ENCODE assay signal across 14 mouse cellular contexts in the genomic region with DNA sequence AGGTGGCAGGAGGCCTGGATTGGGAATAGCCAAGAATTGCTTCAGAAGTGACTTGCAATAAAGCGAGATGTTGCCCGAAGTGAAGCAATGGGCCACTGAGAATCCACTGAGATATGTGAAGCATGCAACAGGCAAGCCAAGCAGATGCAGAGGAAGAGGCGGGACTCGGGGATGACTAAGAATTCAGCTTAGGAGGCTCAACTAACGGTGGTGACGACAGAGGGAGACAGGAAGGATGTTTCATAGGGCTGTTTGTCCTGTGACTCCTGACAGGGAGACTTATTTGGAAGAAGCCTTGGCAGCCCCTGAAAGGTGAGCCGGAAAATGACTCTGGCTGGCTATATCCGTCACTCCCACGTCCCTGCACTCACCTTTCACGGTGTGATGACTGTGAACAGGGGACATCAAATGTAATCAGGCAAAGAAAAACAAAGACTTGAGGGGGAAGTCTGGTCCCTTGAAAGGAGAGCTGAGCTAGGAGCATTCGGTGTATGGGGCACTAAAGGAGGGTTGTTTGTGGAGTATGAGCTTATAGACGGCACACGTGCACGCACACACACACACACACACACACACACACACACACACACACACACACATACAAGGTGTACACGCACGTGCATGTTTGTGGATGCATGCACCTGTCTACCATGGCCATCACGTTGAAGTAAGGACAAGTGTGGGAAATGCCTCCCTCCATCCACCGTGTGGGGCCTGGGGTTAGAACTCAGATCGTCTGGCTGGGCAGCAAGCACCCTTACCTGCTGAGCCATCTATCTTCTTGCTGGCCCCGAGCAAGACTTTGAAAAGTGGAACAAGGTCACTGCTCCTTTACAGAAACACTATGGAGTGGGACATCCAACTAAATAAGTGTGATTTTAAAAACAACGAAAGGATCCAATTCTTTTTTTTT. TPM values are rescaled to one million over a fixed set of nuclear protein-coding genes. Genes with fewer than 3 reads are reported as not detected.
DNase-seq lines count a peak whose midpoint lies in the region; ATAC-seq lines count a peak whose summit lies in the region.
"Had no signal": no experiment of that assay in that cellular context is flagged by ENCODE, and none has a peak within 500 bp of the region (broad histone marks: within the 10 kb centered on the region; RNA-seq: fewer than 3 reads in every experiment).

No protein-coding gene starts in this region.

- H3K9ac ChIP-seq in heart, embryonic 11.5 days (ENCODE audit: low read depth, low read length), result no peak overlapping the region
- H3K9ac ChIP-seq: hindbrain, embryonic 12.5 days had no signal

- no peak for ATAC-seq in heart, embryonic 11.5 days (replicated peaks; ENCODE audit: insufficient number of reproducible peaks, low FRiP score, low TSS enrichment)
- peak; percentile 95 for ATAC-seq in megakaryocyte, adult 5-6 weeks (ENCODE audit: poor library complexity, severe bottlenecking)
- no peak for ATAC-seq in erythroid progenitor cell, adult 5-6 weeks (replicated peaks; ENCODE audit: low FRiP score, poor library complexity, severe bottlenecking)
- no peak for ATAC-seq in inflammation-experienced regulatory T-cells, adult 6 months
- ATAC-seq in monocyte, adult 5-6 weeks (replicated peaks; ENCODE audit: insufficient number of reproducible peaks, low FRiP score, low TSS enrichment, poor library complexity, severe bottlenecking), result no peak
- ATAC-seq: forebrain, embryonic 16.5 days had no signal

- no peaks in the 10 kb centered on the region for H3K4me1 ChIP-seq in heart, embryonic 11.5 days (ENCODE audit: control insufficient read depth, insufficient read depth, low read length)
- H3K4me1 ChIP-seq: hindbrain, embryonic 12.5 days had no signal

- H3K36me3 ChIP-seq in heart, embryonic 11.5 days (ENCODE audit: control insufficient read depth, insufficient read depth, low read length), result 0 out of 2 replicates have a peak, but pooled peaks cover 12% of the 10 kb centered on the region

- no peak overlapping the region for H3K27ac ChIP-seq in heart, embryonic 11.5 days (ENCODE audit: low read depth, low read length)
- H3K27ac ChIP-seq: hindbrain, embryonic 12.5 days had no signal

- no peaks in the 10 kb centered on the region for H3K9me3 ChIP-seq in heart, embryonic 11.5 days (replicated peaks; ENCODE audit: control insufficient read depth, low read length)
- H3K9me3 ChIP-seq: G1E; hindbrain, embryonic 12.5 days had no signal

- no peak overlapping the region for H3K4me2 ChIP-seq in heart, embryonic 11.5 days
- H3K4me2 ChIP-seq: hindbrain, embryonic 12.5 days had no signal

- WGBS in heart, embryonic 11.5 days (ENCODE audit: insufficient replicate concordance), result 72% methylated on average over 21 of the region's 21 CpGs

- H3K27me3 ChIP-seq in heart, embryonic 11.5 days (ENCODE audit: control insufficient read depth, insufficient read depth, low read length), result no peaks in the 10 kb centered on the region
- H3K27me3 ChIP-seq: hindbrain, embryonic 12.5 days had no signal

- peak; percentile 13 for DNase-seq in heart, postnatal 4 days
- peak; percentile 41 for DNase-seq in R1 (ENCODE audit: low read depth, low spot score)
- DNase-seq in gonadal fat pad, adult 2 months (ENCODE audit: low read depth), result peak; percentile 71
- DNase-seq: cerebellum, adult 9-10 months had no signal

- H3K4me3 ChIP-seq in heart, embryonic 11.5 days (ENCODE audit: low read depth, low read length), result no peak overlapping the region
- H3K4me3 ChIP-seq: hindbrain, embryonic 12.5 days had no signal

RNA-seq across cellular contexts. Expression of gene Fam83c, which starts 44.6 kb away (rescaled TPM):
- total RNA-seq in heart, postnatal 4 days (2021), result not detected
- 0.06 and 0.15 TPM in 2 replicates for polyA plus RNA-seq in heart, embryonic 11.5 days (2014; fragmentation: Nextera tagmentation; extraction: Ambion mirVana)
- not detected in 2 replicates for polyA plus RNA-seq in gonadal fat pad, adult 2 months (2012; rRNA removed)
- total RNA-seq in megakaryocyte, adult 5-6 weeks (2015), result not detected in 2 replicates
- not detected in 2 replicates for total RNA-seq in megakaryocyte, adult 5-6 weeks (2017)
- total RNA-seq in erythroid progenitor cell, adult 5-6 weeks (2015; ENCODE audit: low replicate concordance), result not detected in 2 replicates
- total RNA-seq in erythroid progenitor cell, adult 5-6 weeks (2017; ENCODE audit: low replicate concordance), result not detected in 2 replicates
- not detected for polyA plus RNA-seq in inflammation-experienced regulatory T-cells, adult 6 months (2017; shearing (Covaris generic))
- total RNA-seq in monocyte, adult 5-6 weeks (2017), result not detected in 3 replicates
- total RNA-seq: left cerebral cortex, postnatal 10 days had no signal
- polyA plus RNA-seq: G1E; spleen, adult 2 months had no signal

RNA-seq across cellular contexts. Expression of gene Uqcc1, which starts 50.9 kb away (rescaled TPM):
- total RNA-seq in heart, postnatal 4 days (2021), result 100 to 1,000 TPM; 149 to 164 TPM
- polyA plus RNA-seq in heart, embryonic 11.5 days (2014; fragmentation: Nextera tagmentation; extraction: Ambion mirVana), result 86.7 and 118 TPM in 2 replicates
- 31.7 and 36.7 TPM in 2 replicates for polyA plus RNA-seq in gonadal fat pad, adult 2 months (2012; rRNA removed)
- total RNA-seq in megakaryocyte, adult 5-6 weeks (2015), result 17.4 and 28.7 TPM in 2 replicates
- 38.4 and 49.2 TPM in 2 replicates for total RNA-seq in megakaryocyte, adult 5-6 weeks (2017)
- 1.7 and 7.6 TPM in 2 replicates for total RNA-seq in erythroid progenitor cell, adult 5-6 weeks (2015; ENCODE audit: low replicate concordance)
- 2.3 and 2.6 TPM in 2 replicates for total RNA-seq in erythroid progenitor cell, adult 5-6 weeks (2017; ENCODE audit: low replicate concordance)
- polyA plus RNA-seq in inflammation-experienced regulatory T-cells, adult 6 months (2017; shearing (Covaris generic)), result 10 to 100 TPM; 34.5 to 47.4 (median 36.3) TPM
- 33.3 to 43.3 TPM (median 37.7 TPM) in 3 replicates for total RNA-seq in monocyte, adult 5-6 weeks (2017)

RNA-seq across cellular contexts. Expression of gene Eif6, which starts 52.5 kb away (rescaled TPM):
- 10 to 100 TPM; 86.4 to 95.7 TPM for total RNA-seq in heart, postnatal 4 days (2021)
- polyA plus RNA-seq in heart, embryonic 11.5 days (2014; fragmentation: Nextera tagmentation; extraction: Ambion mirVana), result 138 and 148 TPM in 2 replicates
- 85.8 and 109 TPM in 2 replicates for polyA plus RNA-seq in gonadal fat pad, adult 2 months (2012; rRNA removed)
- 154 and 164 TPM in 2 replicates for total RNA-seq in megakaryocyte, adult 5-6 weeks (2015)
- total RNA-seq in megakaryocyte, adult 5-6 weeks (2017), result 31.6 and 60.8 TPM in 2 replicates
- total RNA-seq in erythroid progenitor cell, adult 5-6 weeks (2015; ENCODE audit: low replicate concordance), result 68.1 and 91.0 TPM in 2 replicates
- total RNA-seq in erythroid progenitor cell, adult 5-6 weeks (2017; ENCODE audit: low replicate concordance), result 11.6 and 28.1 TPM in 2 replicates
- 10 to 100 TPM; 65.0 to 78.8 (median 71.9) TPM for polyA plus RNA-seq in inflammation-experienced regulatory T-cells, adult 6 months (2017; shearing (Covaris generic))
- 38.9 to 84.9 TPM (median 83.4 TPM) in 3 replicates for total RNA-seq in monocyte, adult 5-6 weeks (2017)

RNA-seq across cellular contexts. Expression of gene BC029722, which starts 60.0 kb away (rescaled TPM):
- 10 to 100 TPM; 11.0 to 11.5 TPM for total RNA-seq in heart, postnatal 4 days (2021)
- 5.6 and 5.7 TPM in 2 replicates for polyA plus RNA-seq in heart, embryonic 11.5 days (2014; fragmentation: Nextera tagmentation; extraction: Ambion mirVana)
- polyA plus RNA-seq in gonadal fat pad, adult 2 months (2012; rRNA removed), result 55.2 and 65.8 TPM in 2 replicates
- 14.4 and 17.5 TPM in 2 replicates for total RNA-seq in megakaryocyte, adult 5-6 weeks (2015)
- total RNA-seq in megakaryocyte, adult 5-6 weeks (2017), result 12.5 and 14.9 TPM in 2 replicates
- not detected in 2 replicates for total RNA-seq in erythroid progenitor cell, adult 5-6 weeks (2015; ENCODE audit: low replicate concordance)
- total RNA-seq in erythroid progenitor cell, adult 5-6 weeks (2017; ENCODE audit: low replicate concordance), result 0.77 and 1.6 TPM in 2 replicates
- polyA plus RNA-seq in inflammation-experienced regulatory T-cells, adult 6 months (2017; shearing (Covaris generic)), result 10 to 100 TPM; 12.6 to 16.8 (median 15.9) TPM
- total RNA-seq in monocyte, adult 5-6 weeks (2017), result 8.5 to 10.6 TPM (median 9.7 TPM) in 3 replicates

Comparison
In these comparisons a context has a peak if more than half of its experiments do, and no peak if none do; other contexts are left out.
1. DNase-seq: peak in every context shown above with its lines; median percentile 71 in gonadal fat pad, adult 2 months; 41 in R1; 13 in heart, postnatal 4 days.